Mouse (Mus musculus): ENCODE measurements around the gene Ccl27a.
"Not testable (repeated sequence)": the region's sequence is repeated elsewhere in the genome, so short reads cannot be mapped to it uniquely, and the experiment has no call there.

Ccl27a gene

DNA sequence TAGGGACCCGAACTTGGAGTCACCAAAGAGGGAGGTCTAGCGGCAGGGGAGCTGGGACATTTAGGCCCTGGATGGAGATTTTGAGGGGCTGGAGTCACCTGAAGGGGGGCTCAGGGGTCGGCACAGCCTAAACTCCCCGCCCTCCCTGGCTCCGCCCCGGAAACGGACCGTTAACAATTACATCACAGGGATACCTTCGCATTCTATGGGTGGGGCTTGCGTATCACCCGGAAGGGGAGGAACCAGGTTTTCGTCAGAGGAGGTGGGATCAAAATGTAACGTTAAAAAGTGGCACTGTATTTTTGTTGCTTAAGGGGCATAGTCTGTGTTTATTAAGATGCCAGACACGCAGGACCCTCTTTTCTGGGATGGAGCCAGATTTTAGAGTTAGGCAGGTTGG is at the start of gene Ccl27a:
Gene Ccl27a, minus strand, starts transcription at position 246 of the 400 bp plus-strand sequence.
- in situ Hi-C loops (cut with MboI, MseI): loop anchor here (5.0 to 25.0 kb wide), 3 partner anchors 138 to 878 kb away; partner anchors contain the start of gene Gm21541

- in situ Hi-C loops (cut with MboI, MseI): loop anchor here (10.0 kb wide), 1 partner anchor 502 kb away; no protein-coding TSS in a partner anchor
Observed at GRCm38 (mm10) chr4:41783197-41783596, 9.2 kb upstream of the Ccl27a start.

DNA sequence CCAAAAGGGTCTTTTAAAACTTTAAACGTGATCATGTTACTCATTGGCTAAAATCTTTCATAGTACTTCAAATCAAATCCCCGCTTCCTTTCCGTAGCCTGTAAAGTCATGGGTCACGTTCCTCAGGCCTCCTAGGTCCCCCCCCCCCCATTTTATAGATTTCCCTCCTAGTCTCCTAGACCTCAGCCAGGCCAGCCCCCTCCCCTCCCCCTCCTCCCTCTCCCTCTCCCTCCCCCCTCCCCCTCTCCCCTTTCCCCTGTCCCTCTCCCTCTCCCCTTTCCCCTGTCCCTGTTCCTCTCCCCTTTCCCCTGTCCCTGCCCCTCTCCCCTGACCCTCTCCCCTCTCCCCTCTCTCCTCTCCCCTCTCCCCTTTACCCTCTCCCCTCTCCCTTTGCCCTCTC is 8.7 kb upstream of the Ccl27a start:
- in situ Hi-C loops (cut with MboI, MseI): loop anchor here (10.0 kb wide), 1 partner anchor 502 kb away; no protein-coding TSS in a partner anchor

DNA sequence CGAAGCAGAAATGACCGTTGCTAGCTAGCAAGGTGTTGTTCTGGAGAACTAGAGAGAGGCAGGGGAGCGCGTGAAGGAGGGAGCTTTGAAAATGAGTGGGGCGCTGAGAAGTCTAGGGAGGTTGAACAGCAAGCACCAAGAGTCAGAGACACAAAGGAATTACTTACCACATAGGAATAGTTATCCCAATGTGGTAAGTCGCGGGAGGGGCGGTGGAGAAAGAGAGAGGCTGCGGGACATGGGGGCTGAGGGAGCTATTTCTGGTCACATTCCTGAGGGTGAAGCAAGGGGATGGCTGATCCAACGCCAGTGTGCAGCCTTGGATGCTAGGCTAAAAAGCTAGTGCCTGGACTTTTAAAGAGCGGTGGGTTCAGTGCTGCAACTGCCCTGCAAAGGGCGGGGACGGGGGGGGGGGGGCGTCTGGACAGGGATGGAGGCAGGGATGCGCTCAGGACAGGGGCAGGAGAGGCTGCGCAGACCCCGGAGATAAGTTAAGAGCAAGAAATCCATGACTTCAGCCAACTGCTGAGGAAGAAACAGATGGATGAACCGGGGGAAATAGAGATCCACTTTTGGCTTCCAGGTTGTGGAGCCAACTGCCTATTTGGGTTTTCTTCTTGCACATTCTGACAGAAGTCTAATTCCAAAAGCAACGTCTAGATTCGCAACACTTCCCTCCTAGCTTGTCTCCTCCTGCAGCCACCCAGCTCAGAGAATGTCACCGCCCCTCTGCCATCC is 7.9 kb upstream of the Ccl27a start:
- in situ Hi-C loops (cut with MboI, MseI): loop anchor here (10.0 kb wide), 1 partner anchor 503 kb away; no protein-coding TSS in a partner anchor

DNA sequence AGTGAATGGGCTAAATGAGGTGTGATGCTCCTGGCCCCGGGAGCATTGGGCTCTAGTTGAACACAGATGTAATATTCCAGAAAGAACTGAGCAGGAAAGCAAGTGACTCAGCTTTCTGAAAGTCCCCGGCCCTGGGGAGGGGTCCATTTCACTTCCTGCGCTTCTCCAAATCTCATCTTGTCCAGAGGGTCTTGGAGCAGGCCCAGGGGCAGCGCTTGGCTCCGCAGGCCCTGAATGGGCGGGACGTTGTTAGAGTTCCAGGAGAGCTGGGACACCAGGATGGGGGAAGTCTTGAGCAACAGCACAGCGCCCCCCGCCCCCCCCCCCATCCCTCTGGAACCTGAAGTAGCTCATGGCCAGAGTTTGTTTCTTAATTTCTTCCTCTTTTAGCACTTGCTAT is 7.2 kb upstream of the Ccl27a start:
- in situ Hi-C loops (cut with MboI, MseI): loop anchor here (10.0 kb wide), 1 partner anchor 504 kb away; no protein-coding TSS in a partner anchor

GRCm38 (mm10) chr4:41775840-41776239 is 1.8 kb upstream of the Ccl27a start:
- in situ Hi-C loops (cut with MboI, MseI): not testable (repeated sequence)

- in situ Hi-C loops (cut with MboI, MseI): loop anchor here (5.0 to 25.0 kb wide), 3 partner anchors 138 to 878 kb away; partner anchors contain the start of gene Gm21541
Observed at GRCm38 (mm10) chr4:41774506-41774905, 459 bp upstream of the Ccl27a start.

- in situ Hi-C loops (cut with MboI, MseI): loop anchor here (5.0 to 25.0 kb wide), 3 partner anchors 139 to 879 kb away; partner anchors contain the start of gene Gm21541
Observed at GRCm38 (mm10) chr4:41773502-41773901, 545 bp downstream of the Ccl27a start.

DNA sequence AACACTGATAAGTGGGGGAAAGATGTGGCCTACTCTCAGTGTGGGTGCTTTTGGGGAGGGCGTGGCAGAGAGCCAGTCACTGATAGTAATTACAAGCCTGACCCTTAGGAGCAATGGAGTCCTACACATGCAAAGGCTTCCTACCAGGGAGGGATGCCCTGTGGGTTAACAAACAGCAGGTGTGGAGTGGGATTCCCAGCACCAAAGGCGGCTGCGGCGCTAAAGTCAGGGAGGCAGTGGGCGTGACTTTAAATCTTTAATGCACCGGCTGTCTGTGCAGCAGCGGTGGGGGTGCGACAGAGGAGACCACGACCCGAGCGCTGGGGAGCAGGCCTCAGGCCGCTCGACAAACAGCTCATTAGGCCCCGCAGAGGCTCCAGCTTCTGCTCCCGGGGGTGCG is 1.1 kb downstream of the Ccl27a start:
- in situ Hi-C loops (cut with MboI, MseI): loop anchor here (5.0 to 25.0 kb wide), 3 partner anchors 139 to 879 kb away; partner anchors contain the start of gene Gm21541

- in situ Hi-C loops (cut with MboI, MseI): loop anchor here (25.0 kb wide), 1 partner anchor 145 kb away; the partner anchor contains the start of gene Gm21541
Observed at GRCm38 (mm10) chr4:41767301-41767700, 6.7 kb downstream of the Ccl27a start.

DNA sequence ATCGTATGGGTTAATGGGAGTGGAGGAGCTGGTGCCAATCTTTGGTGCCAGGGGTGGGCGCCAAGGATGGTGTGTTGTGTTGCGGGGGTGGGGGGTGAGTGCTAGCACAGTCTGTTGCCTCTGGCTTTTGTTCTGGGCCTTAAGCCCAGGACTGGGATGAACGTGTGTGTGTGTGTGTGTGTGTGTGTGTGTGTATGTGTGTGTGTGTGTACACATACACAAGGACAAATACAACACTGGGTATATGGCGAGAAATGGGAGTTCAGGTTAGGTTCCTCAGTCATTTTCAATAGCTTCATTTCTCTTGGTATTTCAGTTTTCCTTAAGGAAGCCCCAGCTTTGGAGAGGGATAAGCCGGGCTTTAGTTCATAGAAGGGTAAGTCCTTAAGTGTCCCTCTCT is 10.9 kb downstream of the Ccl27a start:
- in situ Hi-C loops (cut with MboI, MseI): loop anchor here (25.0 kb wide), 1 partner anchor 149 kb away; the partner anchor contains the start of gene Gm21541

DNA sequence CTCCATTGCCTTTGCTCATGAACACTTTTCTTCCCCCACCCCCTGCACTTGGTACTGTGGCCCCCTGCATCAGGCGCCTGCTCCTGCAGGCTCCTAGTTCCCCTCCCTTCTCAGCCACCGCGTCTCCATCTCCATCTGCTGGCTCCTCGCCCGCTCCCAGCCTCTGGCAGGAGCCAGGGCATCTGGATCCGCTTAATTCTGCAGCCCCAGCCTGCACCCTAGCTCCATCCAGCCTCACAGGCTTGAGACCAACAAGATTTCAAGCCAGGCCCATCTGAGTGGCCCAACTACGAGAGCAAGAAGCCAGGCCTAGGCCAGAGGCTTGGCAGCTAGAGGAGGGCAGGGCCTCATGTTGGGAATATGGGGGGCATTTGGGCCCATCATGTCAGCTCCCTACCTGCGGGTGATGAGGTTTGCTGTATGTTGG is 11.3 kb downstream of the Ccl27a start:
- in situ Hi-C loops (cut with MboI, MseI): loop anchor here (25.0 kb wide), 1 partner anchor 150 kb away; the partner anchor contains the start of gene Gm21541

GRCm38 (mm10) chr4:41762099-41762687 is 11.9 kb downstream of the Ccl27a start:
- in situ Hi-C loops (cut with MboI, MseI): loop anchor here (25.0 kb wide), 1 partner anchor 150 kb away; the partner anchor contains the start of gene Gm21541

GRCm38 (mm10) chr4:41761680-41762079 is 12.4 kb downstream of the Ccl27a start:
- in situ Hi-C loops (cut with MboI, MseI): loop anchor here (25.0 kb wide), 1 partner anchor 151 kb away; the partner anchor contains the start of gene Gm21541

DNA sequence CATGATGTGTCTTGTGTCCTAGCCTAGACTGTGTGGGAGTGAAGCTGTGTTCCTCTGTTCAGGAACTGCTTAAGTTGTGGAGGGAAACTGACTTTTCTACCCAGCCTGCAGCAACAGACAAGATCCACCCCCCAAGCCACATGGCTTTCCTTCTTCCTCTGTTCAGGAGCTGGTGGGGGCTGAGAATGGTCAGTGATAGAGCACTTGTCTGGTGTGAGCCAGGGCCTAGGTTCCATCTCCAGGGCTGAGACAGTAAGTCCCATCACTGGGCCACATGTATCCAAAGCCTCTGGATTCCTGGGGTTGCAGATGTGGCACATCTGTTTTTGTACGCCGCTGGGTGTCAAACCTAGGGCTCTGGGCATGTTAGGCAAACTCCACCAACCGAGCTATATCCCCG is 13.1 kb downstream of the Ccl27a start:
- in situ Hi-C loops (cut with MboI, MseI): loop anchor here (25.0 kb wide), 1 partner anchor 151 kb away; the partner anchor contains the start of gene Gm21541

GRCm38 (mm10) chr4:41760288-41760721 is 13.7 kb downstream of the Ccl27a start:
- in situ Hi-C loops (cut with MboI, MseI): loop anchor here (25.0 kb wide), 1 partner anchor 152 kb away; the partner anchor contains the start of gene Gm21541

DNA sequence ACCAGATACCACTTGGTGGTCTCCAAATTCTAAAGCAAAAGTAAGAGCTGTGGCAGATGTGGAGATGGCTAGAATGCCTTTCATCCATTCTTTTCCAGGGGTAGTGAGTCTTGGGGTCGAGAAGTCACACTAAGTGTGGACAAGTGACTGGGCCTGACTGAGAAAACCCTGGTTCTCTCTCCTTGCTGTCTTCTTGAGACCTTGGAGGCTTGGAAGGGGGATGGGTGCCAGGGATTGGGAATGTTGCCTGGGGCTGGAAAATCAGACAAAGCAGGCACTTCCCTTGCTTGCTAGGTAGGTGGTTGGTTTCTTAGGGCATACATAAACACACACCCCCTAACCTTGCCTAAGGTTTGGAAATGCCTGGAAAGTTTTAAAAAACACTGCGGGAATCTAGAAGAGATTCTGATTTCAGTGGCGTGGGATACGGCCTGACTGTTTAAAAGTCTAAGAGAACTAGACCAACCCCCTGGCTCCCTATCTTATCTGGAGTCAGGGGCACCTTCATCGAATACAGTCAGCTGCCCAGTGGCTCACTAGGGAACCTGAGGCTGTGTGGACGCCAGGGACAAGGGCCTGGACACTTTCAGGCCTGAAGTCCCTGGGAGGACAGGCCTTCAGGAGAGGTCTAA is 14.3 kb downstream of the Ccl27a start:
- in situ Hi-C loops (cut with MboI, MseI): loop anchor here (25.0 kb wide), 1 partner anchor 153 kb away; the partner anchor contains the start of gene Gm21541

DNA sequence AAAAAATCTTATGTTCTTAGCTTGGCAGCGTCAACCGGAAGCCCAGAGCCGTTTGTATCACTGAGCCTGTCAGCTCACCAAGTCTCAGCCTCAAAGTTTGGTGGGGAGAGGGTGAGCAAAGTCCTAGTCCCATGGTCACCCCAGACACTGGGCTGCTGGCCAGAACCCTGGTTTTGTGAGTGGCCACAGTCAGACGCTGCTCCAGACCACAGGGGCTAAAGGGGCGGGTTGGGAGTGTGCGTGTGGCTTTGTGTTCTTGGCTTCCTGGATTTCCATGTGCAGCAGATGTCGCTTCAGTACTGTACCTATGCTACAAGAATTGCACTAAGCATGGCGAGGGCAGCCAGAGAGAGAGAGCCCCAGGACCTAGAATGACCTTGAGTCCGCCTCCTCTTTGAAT is 14.8 kb downstream of the Ccl27a start:
- in situ Hi-C loops (cut with MboI, MseI): loop anchor here (25.0 kb wide), 1 partner anchor 153 kb away; the partner anchor contains the start of gene Gm21541

GRCm38 (mm10) chr4:41758701-41759100 is 15.3 kb downstream of the Ccl27a start:
- in situ Hi-C loops (cut with MboI, MseI): loop anchor here (25.0 kb wide), 1 partner anchor 154 kb away; the partner anchor contains the start of gene Gm21541

- in situ Hi-C loops (cut with MboI, MseI): loop anchor here (25.0 kb wide), 1 partner anchor 154 kb away; the partner anchor contains the start of gene Gm21541
Observed at GRCm38 (mm10) chr4:41758021-41758420, 16.0 kb downstream of the Ccl27a start.

- in situ Hi-C loops (cut with MboI, MseI): loop anchor here (25.0 kb wide), 1 partner anchor 155 kb away; the partner anchor contains the start of gene Gm21541
Observed at GRCm38 (mm10) chr4:41757321-41757720, 16.7 kb downstream of the Ccl27a start.

Measured in T-helper 1 cell (primary cell).